Mouse (Mus musculus): ENCODE data around the gene Srd5a1.

- TF ChIP-seq POLR2A (IDR thresholded peaks at IDR 0.05; ENCODE audit: borderline replicate concordance, extremely low read depth, low read depth, low read length) (no peak), CTCF (IDR thresholded peaks at IDR 0.05; ENCODE audit: insufficient read depth, low read length) (no peak)
Measured at GRCm38 (mm10) chr13:69604670-69605069, 6.6 kb downstream of the Srd5a1 start.

All from lung, adult 2 months (tissue).